Mouse (Mus musculus) midbrain, embryonic 12.5 days (tissue): ENCODE measurements at regions not wholly inside any gene's neighbourhood (a gene's known extent, or its start where the extent isn't known, plus 50 kb on each side); places are given as distances from the start of the nearest gene placed in this dataset.
"Not testable (repeated sequence)": the region's sequence is repeated elsewhere in the genome, so short reads cannot be mapped to it uniquely, and the experiment has no call there.

Experiments
- ATAC-seq: fragments of 200-750 bp; cut with Nextera tagmentation; 2 replicates; pipeline ENCODE4 v1.8.0; 2017; ENCODE audit warnings: low read depth, moderate TSS enrichment, moderate library complexity; ENCODE audit not compliant: low FRiP score
- H3K27ac ChIP-seq: fragments of 300-500 bp; sonication (generic); replicated peaks from 2 replicates; pipeline ENCODE4 v1.5.1; 2016; ENCODE audit warnings: mild to moderate bottlenecking
- H3K27me3 ChIP-seq: fragments of 300-500 bp; sonication (generic); 2 replicates; pipeline ENCODE4 v1.6.1; 2016; ENCODE audit warnings: mild to moderate bottlenecking
- H3K36me3 ChIP-seq: fragments of 300-500 bp; sonication (generic); 2 replicates; pipeline ENCODE4 v1.6.1; 2016
- H3K4me1 ChIP-seq: fragments of 300-500 bp; sonication (generic); 2 replicates; pipeline ENCODE4 v1.6.1; 2016
- H3K4me2 ChIP-seq: fragments of 300-500 bp; sonication (generic); replicated peaks from 2 replicates; pipeline ENCODE4 v1.6.1; 2016; ENCODE audit warnings: mild to moderate bottlenecking, moderate library complexity
- H3K4me3 ChIP-seq: fragments of 300-500 bp; sonication (generic); 2 replicates; pipeline ENCODE4 v1.5.1; 2016; ENCODE audit warnings: mild to moderate bottlenecking
- H3K9ac ChIP-seq: fragments of 300-500 bp; sonication (generic); replicated peaks from 2 replicates; pipeline ENCODE4 v1.6.1; 2016; ENCODE audit warnings: mild to moderate bottlenecking, moderate library complexity
- H3K9me3 ChIP-seq: fragments of 300-500 bp; sonication (generic); 2 replicates; pipeline ENCODE4 v1.6.1; 2016; ENCODE audit warnings: mild to moderate bottlenecking
- WGBS: fragments of 180-500 bp; shearing (Covaris S2); methylation state at CpG from one replicate; pipeline ENCODE4 v1.1.7; 2016; 5-methylcytosine and 5-hydroxymethylcytosine counted together

- Histone ChIP-seq H3K9me3 (no peaks in the 10 kb centered on the region), H3K4me2 (peak overlapping the region; percentile 6; the same call in 1 of the 2 replicates), H3K4me3 (no peak overlapping the region), H3K4me1 (peaks cover 11% of the 10 kb centered on the region; the same call in 1 of the 2 replicates), H3K27me3 (no peaks in the 10 kb centered on the region), H3K36me3 (no peaks in the 10 kb centered on the region), H3K9ac (no peak overlapping the region), H3K27ac (no peak overlapping the region)
- no peak for ATAC-seq
- 27% methylated on average over 1 of the region's 1 CpGs for WGBS
Measured at GRCm38 (mm10) chr2:57185151-57185550, 52.3 kb upstream of the Gpd2 start.

GRCm38 (mm10) chr2:57183108-57183507 lies 54.3 kb upstream of the Gpd2 start:
- peaks cover 11% of the 10 kb centered on the region; the same call in 1 of the 2 replicates for H3K4me1 ChIP-seq
- not testable (repeated sequence) for H3K27me3 ChIP-seq, ATAC-seq, H3K9ac ChIP-seq, H3K27ac ChIP-seq, H3K4me2 ChIP-seq, H3K9me3 ChIP-seq, H3K36me3 ChIP-seq, H3K4me3 ChIP-seq
- 79% methylated on average over 3 of the region's 3 CpGs for WGBS

DNA sequence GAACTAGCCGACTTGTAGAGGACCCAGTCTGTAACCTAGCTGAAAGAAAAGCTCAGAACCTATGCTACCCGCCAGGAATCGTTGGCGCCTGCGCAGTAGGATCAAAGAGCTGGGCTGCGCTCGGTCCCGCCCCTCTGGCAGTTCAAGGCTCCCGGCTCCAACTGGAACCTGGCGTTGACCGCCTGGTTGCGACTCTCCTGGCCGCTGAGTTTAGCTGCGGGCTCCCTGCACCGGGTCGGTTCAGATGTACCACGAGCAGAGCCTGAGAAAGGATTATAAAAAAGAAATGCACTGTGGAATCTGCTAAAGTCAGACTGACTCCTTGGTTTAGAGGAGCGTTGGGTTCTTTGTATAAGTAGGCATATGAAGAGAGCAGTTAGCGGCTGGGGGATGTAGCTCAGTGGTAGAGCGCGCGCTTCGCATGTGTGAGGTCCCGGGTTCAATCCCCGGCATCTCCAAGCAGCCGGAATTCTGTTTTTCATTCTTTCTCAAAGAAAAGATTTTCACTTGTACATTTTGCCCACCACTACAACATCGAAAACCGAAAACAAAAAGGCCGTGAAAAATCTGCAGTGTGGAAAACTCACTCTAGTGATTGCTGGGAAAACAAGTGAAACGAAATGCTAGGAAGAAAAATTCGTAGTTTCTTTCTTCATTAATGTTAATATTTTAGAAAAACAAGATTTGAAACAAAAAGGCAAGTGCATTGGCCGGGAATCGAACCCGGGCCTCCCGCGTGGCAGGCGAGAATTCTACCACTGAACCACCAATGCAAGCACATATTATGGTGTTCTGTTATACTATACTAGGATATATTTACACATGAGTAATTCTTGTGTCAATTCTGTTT lies 55.5 kb upstream of the Gpd2 start:
- peak; percentile 98 for ATAC-seq
- peak overlapping the region; percentile 81 for H3K27ac ChIP-seq
- H3K4me3 ChIP-seq = peak overlapping the region; percentile 63
- H3K9me3 ChIP-seq = no peaks in the 10 kb centered on the region
- peaks cover 11% of the 10 kb centered on the region; the same call in 1 of the 2 replicates for H3K4me1 ChIP-seq
- peaks cover 3% of the 10 kb centered on the region; the same call in 1 of the 2 replicates for H3K27me3 ChIP-seq
- no peaks in the 10 kb centered on the region for H3K36me3 ChIP-seq
- peak overlapping the region; percentile 69 for H3K9ac ChIP-seq
- peak overlapping the region; percentile 44 for H3K4me2 ChIP-seq
- WGBS = 1% methylated on average over 37 of the region's 37 CpGs

GRCm38 (mm10) chr2:57181350-57181691 lies 56.1 kb upstream of the Gpd2 start:
- no peaks in the 10 kb centered on the region for H3K9me3 ChIP-seq
- H3K4me3 ChIP-seq = peak overlapping the region; percentile 63
- peaks cover 11% of the 10 kb centered on the region; the same call in 1 of the 2 replicates for H3K4me1 ChIP-seq
- ATAC-seq = no peak
- H3K36me3 ChIP-seq = no peaks in the 10 kb centered on the region
- WGBS = 22% methylated on average over 4 of the region's 4 CpGs
- H3K4me2 ChIP-seq = peak overlapping the region; percentile 44
- peak overlapping the region; percentile 69 for H3K9ac ChIP-seq
- H3K27me3 ChIP-seq = peaks cover 3% of the 10 kb centered on the region; the same call in 1 of the 2 replicates
- H3K27ac ChIP-seq = peak overlapping the region; percentile 81; the same call in 1 of the 2 replicates

DNA sequence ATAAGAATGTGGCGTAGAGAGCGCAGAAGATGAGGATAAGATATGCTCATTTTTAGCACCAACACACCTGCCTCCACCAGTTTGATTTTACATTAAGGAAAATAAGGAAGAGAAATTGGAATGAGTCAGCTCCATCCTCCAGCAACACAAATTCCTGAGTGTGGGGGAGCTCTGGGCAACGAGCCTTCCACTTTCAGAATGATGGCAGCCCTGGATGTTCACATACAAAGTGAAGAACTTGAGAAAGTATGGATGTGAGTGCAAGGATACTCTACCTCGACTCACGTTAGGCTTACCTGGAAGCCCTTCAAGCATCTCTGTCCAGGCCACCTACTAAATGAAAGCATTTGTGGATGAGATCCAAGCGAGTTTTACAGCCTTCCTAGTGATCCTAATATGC lies 54.3 kb upstream of the Nr4a2 start:
- no peak overlapping the region for H3K27ac ChIP-seq
- H3K9me3 ChIP-seq = no peaks in the 10 kb centered on the region

GRCm38 (mm10) chr2:57176547-57176946 lies 52.7 kb upstream of the Nr4a2 start:
- H3K9me3 ChIP-seq = no peaks in the 10 kb centered on the region

More for the DNA sequence above, 54.3 kb upstream of the Nr4a2 start:
- Histone ChIP-seq H3K4me2 (no peak overlapping the region), H3K36me3 (no peaks in the 10 kb centered on the region), H3K27me3 (peaks cover 3% of the 10 kb centered on the region; the same call in 1 of the 2 replicates), H3K4me3 (no peak overlapping the region), H3K9ac (no peak overlapping the region), H3K4me1 (0 out of 2 replicates have a peak, but pooled peaks cover 7% of the 10 kb centered on the region)
- WGBS = 88% methylated on average over 6 of the region's 6 CpGs
- ATAC-seq = no peak

DNA sequence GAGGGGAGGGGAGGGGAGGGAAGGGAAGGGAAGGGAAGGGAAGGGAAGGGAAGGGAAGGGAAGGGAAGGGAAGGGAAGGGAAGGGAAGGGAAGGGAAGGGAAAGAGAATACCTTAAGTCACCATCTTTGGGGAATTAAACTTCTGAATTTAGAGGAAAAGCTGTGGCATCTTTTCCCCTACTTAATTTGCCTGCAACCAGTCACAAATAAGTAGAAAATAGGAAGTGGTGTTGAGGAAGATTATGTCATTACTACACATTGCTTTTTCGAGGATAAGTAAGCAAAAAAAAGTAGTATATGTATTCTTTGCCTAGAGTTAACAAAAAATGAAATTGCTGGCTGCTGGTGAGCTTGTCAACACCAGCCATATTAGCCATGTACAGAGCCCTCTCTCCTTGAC lies 51.4 kb upstream of the Nr4a2 start:
- no peak overlapping the region for H3K27ac ChIP-seq
- no peak overlapping the region for H3K4me3 ChIP-seq
- H3K9me3 ChIP-seq = no peaks in the 10 kb centered on the region
- no peaks in the 10 kb centered on the region for H3K36me3 ChIP-seq
- H3K4me2 ChIP-seq = no peak overlapping the region
- no peaks in the 10 kb centered on the region for H3K4me1 ChIP-seq
- H3K27me3 ChIP-seq = peaks cover 3% of the 10 kb centered on the region; the same call in 1 of the 2 replicates
- 67% methylated on average over 1 of the region's 1 CpGs for WGBS
- no peak for ATAC-seq
- H3K9ac ChIP-seq = no peak overlapping the region

More at GRCm38 (mm10) chr2:57176547-57176946, 52.7 kb upstream of the Nr4a2 start:
- ATAC-seq = no peak
- peaks cover 3% of the 10 kb centered on the region; the same call in 1 of the 2 replicates for H3K27me3 ChIP-seq
- no peak overlapping the region for H3K4me2 ChIP-seq
- H3K4me3 ChIP-seq = no peak overlapping the region
- WGBS = 90% methylated on average over 7 of the region's 7 CpGs
- no peak overlapping the region for H3K9ac ChIP-seq
- H3K36me3 ChIP-seq = no peaks in the 10 kb centered on the region
- H3K4me1 ChIP-seq = 0 out of 2 replicates have a peak, but pooled peaks cover 7% of the 10 kb centered on the region
- no peak overlapping the region for H3K27ac ChIP-seq
